Mouse (Mus musculus) thymus, postnatal 14 days (tissue): ENCODE results near the gene Ap1ar.
"Not testable (repeated sequence)": the region's sequence is repeated elsewhere in the genome, so short reads cannot be mapped to it uniquely, and the experiment has no call there.

ENCODE experiments used
- DNase-seq: peaks from one replicate; pipeline ENCODE4 v3.0.0; 2021

Gene Ap1ar

GRCm38 (mm10) chr3:127793022-127793421, 44.3 kb downstream of the Ap1ar start:
- DNase-seq, result no peak

GRCm38 (mm10) chr3:127791595-127792561, 45.4 kb downstream of the Ap1ar start:
- DNase-seq, result no peak

- DNase-seq, result no peak
Measured at GRCm38 (mm10) chr3:127791056-127791483, 46.3 kb downstream of the Ap1ar start.

- DNase-seq, result peak; percentile 35
Measured at GRCm38 (mm10) chr3:127790234-127791055, 46.9 kb downstream of the Ap1ar start.

GRCm38 (mm10) chr3:127789500-127790191, 47.7 kb downstream of the Ap1ar start, which contains the start of gene Tifa:
Tifa (plus strand) TSS chr3:127789805.
- DNase-seq, result peak; percentile 44

- DNase-seq, result no peak
Measured at GRCm38 (mm10) chr3:127788919-127789318, 48.4 kb downstream of the Ap1ar start.

- no peak for DNase-seq
Measured at GRCm38 (mm10) chr3:127788038-127788437, 49.3 kb downstream of the Ap1ar start.

- DNase-seq, result no peak
Measured at GRCm38 (mm10) chr3:127787032-127787431, 50.3 kb downstream of the Ap1ar start.

- not testable (repeated sequence) for DNase-seq
Measured at GRCm38 (mm10) chr3:127783680-127784079, 53.6 kb downstream of the Ap1ar start.

GRCm38 (mm10) chr3:127782921-127783320, 54.4 kb downstream of the Ap1ar start:
- no peak for DNase-seq

GRCm38 (mm10) chr3:127780921-127781320, 56.4 kb downstream of the Ap1ar start:
- DNase-seq, result no peak

- DNase-seq, result peak; percentile 82
Measured at GRCm38 (mm10) chr3:127780021-127780644, 57.2 kb downstream of the Ap1ar start, which contains the start of gene Alpk1. Alpk1 (minus strand) TSS chr3:127780527.

- no peak for DNase-seq
Measured at GRCm38 (mm10) chr3:127769146-127769545, 68.2 kb downstream of the Ap1ar start.

GRCm38 (mm10) chr3:127765971-127766370, 71.4 kb downstream of the Ap1ar start:
- no peak for DNase-seq

GRCm38 (mm10) chr3:127764541-127764940, 72.8 kb downstream of the Ap1ar start:
- DNase-seq, result no peak

- DNase-seq, result peak; percentile 87
Measured at GRCm38 (mm10) chr3:127763076-127763612, 74.2 kb downstream of the Ap1ar start.

GRCm38 (mm10) chr3:127762403-127762802, 74.9 kb downstream of the Ap1ar start:
- no peak for DNase-seq

- DNase-seq, result peak; percentile 39
Measured at GRCm38 (mm10) chr3:127759212-127759611, 78.1 kb downstream of the Ap1ar start.

- no peak for DNase-seq
Measured at GRCm38 (mm10) chr3:127758806-127759205, 78.5 kb downstream of the Ap1ar start.

- no peak for DNase-seq
Measured at GRCm38 (mm10) chr3:127757886-127758301, 79.4 kb downstream of the Ap1ar start.
